Mouse (Mus musculus): ENCODE measurements around the gene Cd40lg. TPM values are rescaled to one million over a fixed set of nuclear protein-coding genes. Genes with fewer than 3 reads are reported as not detected.

The Cd40lg gene
- polyA plus RNA-seq, 1 experiment from 2014 or later, result not detected

DNA sequence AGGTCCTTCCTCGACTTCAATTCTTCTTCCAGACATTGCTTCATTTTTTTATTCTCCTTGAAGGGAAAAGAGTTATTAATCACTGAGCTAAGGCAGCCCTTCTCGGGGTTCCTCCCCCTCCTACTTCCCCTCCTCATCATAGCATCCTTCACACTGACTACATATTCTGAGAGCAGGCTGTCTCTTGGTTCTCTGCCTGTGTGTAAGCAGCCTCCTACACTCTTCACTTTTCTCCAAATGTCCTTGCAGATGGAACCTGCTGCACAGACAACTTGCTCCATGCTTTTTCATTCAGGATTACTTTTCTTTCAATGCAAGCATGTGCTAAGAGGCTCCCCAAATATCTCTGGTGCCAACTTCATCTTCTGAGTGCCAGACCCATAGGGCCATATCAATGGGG lies 21.7 kb downstream of the Cd40lg start:
- no peak for ATAC-seq (replicated peaks; ENCODE audit: extremely low read depth, insufficient read depth, low FRiP score)
- no peaks in the 10 kb centered on the region for H3K4me1 ChIP-seq (ENCODE audit: control insufficient read depth, insufficient read depth, low read length)
- H3K27ac ChIP-seq (ENCODE audit: low read length), result no peak overlapping the region
- peaks cover 2% of the 10 kb centered on the region; the same call in 1 of the 2 replicates for H3K9me3 ChIP-seq (replicated peaks; ENCODE audit: control insufficient read depth, low read length)
- 59% methylated on average over 2 of the region's 2 CpGs for WGBS
- H3K4me3 ChIP-seq (ENCODE audit: low read length), result no peak overlapping the region
- H3K4me2 ChIP-seq (ENCODE audit: low read depth, low read length), result no peak overlapping the region
- H3K9ac ChIP-seq (ENCODE audit: low read length), result no peak overlapping the region
- H3K36me3 ChIP-seq (ENCODE audit: control insufficient read depth, insufficient read depth), result peaks cover 6% of the 10 kb centered on the region
- H3K27me3 ChIP-seq (ENCODE audit: control insufficient read depth, insufficient read depth, low read length), result no peaks in the 10 kb centered on the region

DNA sequence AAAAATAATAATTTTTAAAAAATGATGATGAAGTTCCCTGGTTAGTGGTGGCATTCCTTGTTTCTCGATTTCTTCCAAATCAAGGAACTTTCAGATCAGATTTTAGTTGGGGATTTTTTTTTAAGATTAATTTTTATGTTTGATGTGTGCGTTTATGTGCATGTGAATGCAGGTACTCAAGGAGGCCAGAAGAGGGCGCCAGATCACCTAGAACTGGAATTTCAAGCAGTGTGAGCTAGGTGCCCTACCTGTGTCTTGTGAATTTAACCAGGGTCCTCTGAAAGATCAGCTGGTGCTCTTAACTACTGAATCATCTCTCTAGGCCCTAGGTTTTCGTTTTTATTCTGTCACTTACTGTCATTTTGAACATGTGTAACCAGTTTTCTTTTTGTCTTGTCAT lies 24.0 kb downstream of the Cd40lg start:
- 62% methylated on average over 4 of the region's 4 CpGs for WGBS
- Histone ChIP-seq H3K4me2 (ENCODE audit: low read depth, low read length) (no peak overlapping the region), H3K27me3 (ENCODE audit: control insufficient read depth, insufficient read depth, low read length) (no peaks in the 10 kb centered on the region), H3K27ac (ENCODE audit: low read length) (no peak overlapping the region), H3K9me3 (replicated peaks; ENCODE audit: control insufficient read depth, low read length) (peaks cover 2% of the 10 kb centered on the region; the same call in 1 of the 2 replicates), H3K9ac (ENCODE audit: low read length) (no peak overlapping the region), H3K4me1 (ENCODE audit: control insufficient read depth, insufficient read depth, low read length) (no peaks in the 10 kb centered on the region), H3K36me3 (ENCODE audit: control insufficient read depth, insufficient read depth) (peaks cover 9% of the 10 kb centered on the region), H3K4me3 (ENCODE audit: low read length) (no peak overlapping the region)
- no peak for ATAC-seq (replicated peaks; ENCODE audit: extremely low read depth, insufficient read depth, low FRiP score)

DNA sequence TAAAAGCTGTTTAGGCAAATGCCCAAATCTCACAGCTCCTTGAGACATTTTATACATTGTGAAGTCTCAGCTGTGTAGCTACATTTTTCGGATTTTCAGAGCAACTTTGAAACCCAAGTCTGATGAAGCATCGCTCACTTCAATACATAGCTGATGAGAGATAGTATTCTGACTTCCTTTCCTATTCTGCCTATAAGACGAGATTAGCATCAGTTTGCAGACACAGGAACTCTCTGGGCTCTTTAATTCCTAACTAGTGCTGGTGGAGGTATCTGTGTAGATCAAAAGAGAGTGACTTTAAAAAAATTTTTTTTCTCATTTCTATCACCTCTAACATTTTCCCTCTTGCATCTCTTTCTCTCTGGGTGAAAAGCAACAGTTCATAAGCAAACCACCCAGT lies 26.6 kb downstream of the Cd40lg start:
- Histone ChIP-seq H3K9me3 (replicated peaks; ENCODE audit: control insufficient read depth, low read length) (peaks cover 2% of the 10 kb centered on the region; the same call in 1 of the 2 replicates), H3K27ac (ENCODE audit: low read length) (no peak overlapping the region), H3K27me3 (ENCODE audit: control insufficient read depth, insufficient read depth, low read length) (no peaks in the 10 kb centered on the region), H3K4me3 (ENCODE audit: low read length) (no peak overlapping the region), H3K36me3 (ENCODE audit: control insufficient read depth, insufficient read depth) (peaks cover 9% of the 10 kb centered on the region), H3K4me1 (ENCODE audit: control insufficient read depth, insufficient read depth, low read length) (no peaks in the 10 kb centered on the region), H3K9ac (ENCODE audit: low read length) (no peak overlapping the region), H3K4me2 (ENCODE audit: low read depth, low read length) (no peak overlapping the region)
- ATAC-seq (replicated peaks; ENCODE audit: extremely low read depth, insufficient read depth, low FRiP score), result no peak
- 65% methylated on average over 3 of the region's 3 CpGs for WGBS

DNA sequence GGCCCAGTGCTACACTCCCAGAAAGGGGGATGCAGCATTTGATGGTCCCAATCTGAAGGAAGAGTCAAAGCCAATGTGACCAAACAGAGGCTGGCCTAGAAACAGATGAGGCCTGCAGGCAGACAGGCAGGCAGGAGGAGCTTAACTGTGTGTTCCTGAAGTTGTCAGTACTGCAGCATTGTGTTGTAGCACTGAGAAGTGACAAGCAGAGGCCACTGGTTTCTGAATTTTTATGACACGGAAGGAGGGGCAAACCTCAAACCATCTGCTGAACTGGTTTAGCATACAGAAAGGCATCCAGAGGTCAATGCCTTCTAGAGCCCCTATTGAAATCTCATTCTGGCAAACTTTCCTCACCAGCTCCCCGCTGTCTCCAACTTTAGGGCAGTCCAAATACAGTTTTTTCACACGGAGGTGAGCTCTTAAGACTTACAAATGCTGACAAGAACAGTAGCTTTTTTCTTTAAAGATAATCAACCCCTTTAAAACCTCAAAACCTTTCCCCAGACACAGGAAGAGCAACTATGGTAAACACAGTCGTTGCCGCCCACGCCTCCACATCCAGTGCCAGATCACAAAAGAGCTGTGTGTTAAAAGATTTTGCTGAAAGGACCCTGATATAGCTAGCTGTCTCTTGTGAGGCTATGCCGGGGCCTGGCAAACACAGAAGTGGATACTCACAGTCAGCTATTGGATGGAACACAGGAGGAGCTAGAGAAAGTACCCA lies 41.5 kb downstream of the Cd40lg start:
- Histone ChIP-seq H3K9ac (ENCODE audit: low read length) (no peak overlapping the region), H3K9me3 (replicated peaks; ENCODE audit: control insufficient read depth, low read length) (no peaks in the 10 kb centered on the region), H3K27me3 (ENCODE audit: control insufficient read depth, insufficient read depth, low read length) (no peaks in the 10 kb centered on the region), H3K36me3 (ENCODE audit: control insufficient read depth, insufficient read depth) (no peaks in the 10 kb centered on the region), H3K27ac (ENCODE audit: low read length) (no peak overlapping the region), H3K4me2 (ENCODE audit: low read depth, low read length) (no peak overlapping the region), H3K4me3 (ENCODE audit: low read length) (no peak overlapping the region), H3K4me1 (ENCODE audit: control insufficient read depth, insufficient read depth, low read length) (no peaks in the 10 kb centered on the region)
- WGBS, result 48% methylated on average over 7 of the region's 7 CpGs
- ATAC-seq (replicated peaks; ENCODE audit: extremely low read depth, insufficient read depth, low FRiP score), result no peak

DNA sequence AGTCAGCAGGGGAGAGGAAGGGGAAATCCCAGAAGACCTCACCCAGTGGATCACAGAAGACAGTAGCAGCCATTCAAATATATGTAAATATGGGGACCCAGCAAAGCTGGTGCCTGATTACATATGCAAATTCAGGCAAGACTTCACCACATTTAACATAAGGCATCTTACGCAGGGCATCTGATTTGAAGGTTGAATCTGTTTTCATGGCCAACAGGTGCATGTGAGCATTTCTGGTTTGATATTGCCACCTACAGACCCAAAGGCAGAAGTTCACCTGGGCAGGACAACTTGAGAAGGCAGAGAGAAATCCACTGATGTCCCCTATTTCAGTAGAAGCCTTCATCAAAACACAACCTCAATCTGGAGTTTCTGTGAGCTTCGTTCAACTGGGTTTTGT lies 48.8 kb downstream of the Cd40lg start:
- no peaks in the 10 kb centered on the region for H3K9me3 ChIP-seq (replicated peaks; ENCODE audit: control insufficient read depth, low read length)
- ATAC-seq (replicated peaks; ENCODE audit: extremely low read depth, insufficient read depth, low FRiP score), result no peak
- no peaks in the 10 kb centered on the region for H3K36me3 ChIP-seq (ENCODE audit: control insufficient read depth, insufficient read depth)
- no peak overlapping the region for H3K9ac ChIP-seq (ENCODE audit: low read length)
- H3K27ac ChIP-seq (ENCODE audit: low read length), result no peak overlapping the region
- 59% methylated on average over 2 of the region's 2 CpGs for WGBS
- no peak overlapping the region for H3K4me3 ChIP-seq (ENCODE audit: low read length)
- no peak overlapping the region for H3K4me2 ChIP-seq (ENCODE audit: low read depth, low read length)
- no peaks in the 10 kb centered on the region for H3K4me1 ChIP-seq (ENCODE audit: control insufficient read depth, insufficient read depth, low read length)
- no peaks in the 10 kb centered on the region for H3K27me3 ChIP-seq (ENCODE audit: control insufficient read depth, insufficient read depth, low read length)

DNA sequence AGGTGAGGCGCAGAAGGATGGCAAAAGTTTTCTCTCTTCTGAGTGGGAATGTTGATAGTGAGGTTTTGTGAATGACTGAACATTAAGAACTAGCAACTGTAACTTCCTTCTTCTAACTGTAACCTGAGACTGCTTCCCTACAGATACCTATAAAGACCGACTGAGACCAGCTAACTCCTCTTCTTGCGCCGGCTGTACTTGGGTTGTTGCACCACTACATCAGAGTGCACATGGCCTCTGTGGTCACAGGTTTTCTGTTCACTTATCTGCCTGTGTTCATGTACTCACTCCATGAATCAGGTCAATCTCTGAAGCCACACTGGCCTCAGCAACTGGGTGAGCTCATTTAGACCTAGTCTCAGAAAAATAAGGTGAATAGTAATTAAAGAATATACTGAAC lies 51.6 kb downstream of the Cd40lg start:
- no peak for ATAC-seq (replicated peaks; ENCODE audit: extremely low read depth, insufficient read depth, low FRiP score)
- H3K4me1 ChIP-seq (ENCODE audit: control insufficient read depth, insufficient read depth, low read length), result no peaks in the 10 kb centered on the region
- H3K27me3 ChIP-seq (ENCODE audit: control insufficient read depth, insufficient read depth, low read length), result no peaks in the 10 kb centered on the region
- no peak overlapping the region for H3K4me3 ChIP-seq (ENCODE audit: low read length)
- no peak overlapping the region for H3K27ac ChIP-seq (ENCODE audit: low read length)
- WGBS, result 78% methylated on average over 4 of the region's 4 CpGs
- H3K36me3 ChIP-seq (ENCODE audit: control insufficient read depth, insufficient read depth), result no peaks in the 10 kb centered on the region
- H3K9me3 ChIP-seq (replicated peaks; ENCODE audit: control insufficient read depth, low read length), result no peaks in the 10 kb centered on the region
- no peak overlapping the region for H3K9ac ChIP-seq (ENCODE audit: low read length)
- no peak overlapping the region for H3K4me2 ChIP-seq (ENCODE audit: low read depth, low read length)

Other genes with a start within 250 kb of the Cd40lg start
- gene Brs3, start 169.1 kb upstream of the Cd40lg start, polyA plus RNA-seq (2015; fragmentation: Nextera tagmentation; extraction: Ambion mirVana), result not detected in 2 replicates
- 58.6 and 61.0 TPM in 2 replicates for gene Htatsf1, start 158.6 kb upstream of the Cd40lg start, polyA plus RNA-seq (2015; fragmentation: Nextera tagmentation; extraction: Ambion mirVana)
- gene Vgll1, start 124.0 kb upstream of the Cd40lg start, polyA plus RNA-seq (2015; fragmentation: Nextera tagmentation; extraction: Ambion mirVana), result 0.07 TPM in 1 of 2 replicates, not detected in the other
- 39.6 and 44.2 TPM in 2 replicates for gene Arhgef6, start 126.6 kb downstream of the Cd40lg start, polyA plus RNA-seq (2015; fragmentation: Nextera tagmentation; extraction: Ambion mirVana)
- 83.0 and 87.3 TPM in 2 replicates for gene Rbmx, start 180.9 kb downstream of the Cd40lg start, polyA plus RNA-seq (2015; fragmentation: Nextera tagmentation; extraction: Ambion mirVana)
- not detected in 2 replicates for gene Gm364, start 197.0 kb downstream of the Cd40lg start, polyA plus RNA-seq (2015; fragmentation: Nextera tagmentation; extraction: Ambion mirVana)

Measured in heart, embryonic 16.5 days (tissue).